Mouse (Mus musculus) gastrocnemius, adult 18-20 months (tissue): ENCODE results near the gene Zdhhc14. TPM values are rescaled to one million over a fixed set of nuclear protein-coding genes. Genes with fewer than 3 reads are reported as not detected.

Source experiments
- DNase-seq: peaks from one replicate; pipeline ENCODE4 v3.0.0; 2021; ENCODE audit warnings: low spot score
- total RNA-seq, 2 experiments: library from RNA; stranded (reverse); gene quantifications; 2 replicates each; pipeline ENCODE4 v1.2.3; 2021

The Zdhhc14 gene
- total RNA-seq, 2 experiments from 2014 or later, result 3.9 to 5.0 TPM

GRCm38 (mm10) chr17:5655536-5655935, 163.2 kb downstream of the Zdhhc14 start:
- DNase-seq, result no peak

DNA sequence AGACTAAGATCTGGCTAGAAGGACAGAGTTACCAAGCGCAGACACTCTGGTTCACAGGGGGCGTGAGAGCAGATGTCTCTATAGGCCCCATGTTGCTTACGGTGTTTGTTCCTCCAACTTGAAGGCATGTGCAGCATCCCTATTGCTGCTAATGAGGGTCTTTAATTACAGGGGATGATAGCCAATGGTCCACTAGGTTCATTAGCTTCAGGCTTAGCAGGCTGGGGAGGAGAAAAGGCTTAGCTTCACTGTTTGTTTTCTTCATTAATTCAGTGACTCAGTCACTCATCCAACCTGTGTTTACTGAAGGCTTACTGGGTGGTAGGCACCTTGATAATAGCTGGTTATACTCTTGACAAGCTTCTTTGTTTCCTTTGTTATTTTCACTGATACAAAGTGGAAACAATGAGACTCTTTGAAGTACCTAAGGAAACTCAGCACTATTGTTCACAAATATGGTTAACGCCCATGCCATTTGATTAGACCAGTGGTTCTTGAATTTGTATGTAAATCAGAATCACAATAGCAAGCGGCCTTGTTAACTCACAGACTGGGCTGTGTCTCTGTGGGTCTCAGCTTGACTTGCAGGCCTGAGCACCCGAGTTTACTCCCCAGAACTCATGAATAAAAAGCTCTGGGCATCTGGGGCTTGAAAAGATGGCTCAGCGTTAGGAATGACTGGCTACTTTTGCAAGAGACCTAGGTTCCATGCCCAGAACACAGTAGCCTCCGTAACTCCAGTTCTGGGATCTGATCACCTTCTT, 168.1 kb downstream of the Zdhhc14 start:
- DNase-seq, result no peak

- no peak for DNase-seq
These were observed 174.3 kb downstream of the Zdhhc14 start for GRCm38 (mm10) chr17:5666652-5667051.

DNA sequence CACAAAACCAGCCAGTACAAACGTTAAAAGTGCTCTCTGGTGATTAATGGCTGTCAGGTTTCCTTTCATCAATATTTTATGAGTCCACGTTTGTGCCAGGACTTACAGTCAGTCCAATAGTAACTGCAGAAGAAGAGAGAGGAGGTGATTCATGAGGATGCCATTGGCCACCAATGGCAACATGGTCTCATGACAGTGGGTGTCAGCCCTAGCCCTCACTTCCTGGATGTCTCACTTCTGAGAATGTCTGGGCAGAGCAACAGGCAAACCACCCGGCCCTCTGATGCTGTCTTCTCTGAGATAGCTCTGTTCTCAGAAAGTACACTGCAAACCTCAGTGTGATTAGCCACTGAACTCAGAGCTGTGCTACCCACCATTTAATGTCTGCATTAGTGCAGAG, 176.1 kb downstream of the Zdhhc14 start:
- DNase-seq, result no peak

- no peak for DNase-seq
These were observed 176.6 kb downstream of the Zdhhc14 start for GRCm38 (mm10) chr17:5668981-5669380.

DNA sequence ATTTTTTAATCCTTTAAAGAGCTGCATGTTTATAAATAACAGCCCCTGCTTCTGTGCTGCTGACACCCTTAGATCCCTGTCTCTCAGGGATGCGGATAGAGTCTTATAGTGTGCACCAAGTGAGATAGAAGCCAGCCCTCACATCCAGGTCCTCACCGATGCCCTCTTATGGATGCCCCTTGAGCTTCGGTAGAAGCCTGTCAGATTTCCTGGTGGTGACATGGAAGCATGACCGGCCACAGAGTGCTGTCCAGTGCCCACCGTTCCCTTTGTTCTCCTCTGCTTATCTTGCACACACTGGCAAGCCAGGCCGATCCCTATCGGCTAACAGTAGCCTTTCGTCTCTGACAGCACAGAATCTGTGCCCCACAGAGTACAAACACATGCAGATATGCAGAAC, 183.6 kb downstream of the Zdhhc14 start:
- no peak for DNase-seq

- DNase-seq, result no peak
These were observed 187.0 kb downstream of the Zdhhc14 start for GRCm38 (mm10) chr17:5679315-5679714.

GRCm38 (mm10) chr17:5685324-5685723, 193.0 kb downstream of the Zdhhc14 start:
- no peak for DNase-seq

- DNase-seq, result no peak
These were observed 195.5 kb downstream of the Zdhhc14 start for GRCm38 (mm10) chr17:5687810-5688209.

- no peak for DNase-seq
These were observed 195.9 kb downstream of the Zdhhc14 start for GRCm38 (mm10) chr17:5688222-5688621.

- DNase-seq, result no peak
These were observed 196.3 kb downstream of the Zdhhc14 start for GRCm38 (mm10) chr17:5688669-5689068.

- no peak for DNase-seq
These were observed 198.6 kb downstream of the Zdhhc14 start for GRCm38 (mm10) chr17:5690746-5691535.

DNA sequence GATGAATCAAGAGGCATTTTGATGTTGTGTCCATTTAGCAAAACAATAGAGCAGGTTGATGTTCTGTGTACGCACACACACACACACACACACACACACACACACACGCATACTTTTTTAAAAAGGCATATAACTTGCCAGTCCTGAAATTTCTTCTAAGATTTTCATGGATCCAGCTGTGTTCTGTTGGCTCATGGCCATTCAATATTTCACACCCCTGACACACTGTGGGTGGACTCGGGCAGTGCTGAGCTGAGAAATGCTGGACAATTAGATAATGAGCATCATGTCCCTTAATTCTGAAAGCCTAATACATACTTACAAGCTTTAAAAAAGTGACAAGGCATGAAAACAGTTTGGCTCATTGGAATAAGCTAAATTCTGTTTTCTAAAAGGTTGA, 200.3 kb downstream of the Zdhhc14 start:
- no peak for DNase-seq

GRCm38 (mm10) chr17:5693256-5693655, 200.9 kb downstream of the Zdhhc14 start:
- DNase-seq, result peak; percentile 18

GRCm38 (mm10) chr17:5698447-5699096, 206.2 kb downstream of the Zdhhc14 start:
- no peak for DNase-seq

- no peak for DNase-seq
These were observed 218.2 kb downstream of the Zdhhc14 start for GRCm38 (mm10) chr17:5710320-5711104.

DNA sequence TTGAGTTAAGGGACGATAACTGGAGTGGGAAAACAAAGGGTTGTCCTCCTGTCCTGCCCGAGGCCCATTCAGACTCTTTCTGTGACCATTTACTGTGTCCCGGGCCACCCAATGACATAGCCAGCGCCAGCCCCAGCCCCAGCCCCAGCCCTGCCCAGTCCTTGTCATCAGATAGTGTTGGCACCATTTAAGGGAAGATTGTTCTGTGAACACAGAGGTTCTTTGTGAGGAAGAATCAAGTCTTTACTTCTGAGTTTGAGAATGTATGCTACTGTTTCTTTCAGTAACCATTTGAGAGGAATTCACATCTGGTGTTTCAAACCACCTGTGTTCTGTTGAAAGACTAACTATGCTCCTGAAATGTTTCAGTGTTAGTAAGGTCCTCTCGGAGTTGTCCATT, 219.5 kb downstream of the Zdhhc14 start:
- DNase-seq, result no peak

DNA sequence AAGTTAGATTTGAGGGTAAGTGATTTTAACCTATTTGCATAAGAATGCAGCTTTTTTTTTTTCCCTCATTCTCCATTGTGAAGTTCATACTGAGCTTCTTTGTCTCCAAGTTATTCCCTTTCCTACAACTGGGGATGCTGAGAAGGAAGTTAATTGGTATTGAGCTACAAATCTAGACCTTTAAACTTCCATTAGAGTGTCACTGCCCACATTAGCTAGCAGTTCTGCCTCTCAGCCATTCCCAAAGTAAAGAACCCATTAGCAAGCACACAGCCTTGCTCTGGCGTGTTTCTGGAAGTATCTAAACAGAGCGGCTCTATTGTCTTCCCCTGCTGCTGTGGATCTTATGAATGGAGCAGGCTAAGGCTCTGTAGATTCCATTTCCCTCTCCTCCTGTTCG, 220.8 kb downstream of the Zdhhc14 start:
- no peak for DNase-seq

DNA sequence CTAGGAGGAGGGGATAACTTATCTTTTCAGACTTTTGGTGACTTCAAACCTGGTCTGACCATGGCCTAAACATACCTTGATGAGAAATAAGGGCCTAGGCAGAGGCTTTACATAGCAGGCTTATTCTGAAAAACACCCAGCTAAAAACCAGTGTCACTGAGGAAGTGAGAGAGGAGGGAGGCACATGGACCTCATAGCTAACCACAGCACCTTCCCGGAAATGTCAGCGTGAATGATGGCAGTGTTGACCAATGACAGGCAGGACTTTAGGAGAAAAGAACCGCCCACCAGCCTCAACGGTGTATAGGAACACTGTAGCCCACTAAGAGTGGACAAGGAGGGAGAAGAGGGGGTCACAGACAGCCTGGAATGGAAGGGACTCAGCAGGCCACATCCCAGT, 224.6 kb downstream of the Zdhhc14 start:
- no peak for DNase-seq

DNA sequence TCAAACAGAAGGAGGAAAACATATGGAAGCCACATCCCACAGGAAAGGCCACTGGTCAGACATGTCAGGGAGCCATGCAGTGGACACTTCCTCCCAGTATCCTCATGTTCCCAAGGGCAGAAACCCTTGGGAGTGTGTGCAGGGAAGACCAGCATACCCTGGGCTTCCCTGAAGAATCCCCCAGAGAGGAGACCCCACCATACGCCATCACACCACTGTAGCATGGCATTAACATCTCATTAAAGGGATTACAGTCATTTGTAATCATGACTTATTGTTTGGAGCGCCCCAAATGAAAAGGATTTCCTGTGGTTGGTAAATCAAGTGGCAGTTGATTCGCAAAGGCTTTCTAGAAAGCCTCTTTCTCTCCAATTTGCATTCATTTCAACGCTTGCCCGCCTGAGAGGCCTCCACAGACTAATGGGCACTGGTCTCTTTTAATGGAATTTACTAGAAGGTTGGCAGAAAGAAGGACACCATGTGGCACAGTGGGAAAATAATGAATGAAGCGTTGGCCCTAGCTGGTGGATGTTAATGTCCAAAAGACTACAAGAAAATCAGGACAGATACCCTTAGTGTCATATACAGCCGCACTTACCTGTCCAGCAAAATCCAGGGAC, 226.5 kb downstream of the Zdhhc14 start:
- no peak for DNase-seq

GRCm38 (mm10) chr17:5722802-5723201, 230.4 kb downstream of the Zdhhc14 start:
- no peak for DNase-seq
